Mouse (Mus musculus) ES-E14 (cell line): ENCODE measurements around the gene Sdk2.

Source experiments
- CHD2 ChIP-seq: IDR thresholded peaks from 2 replicates; pipeline ENCODE4 v1.6.1; 2014; ENCODE audit warnings: mild to moderate bottlenecking, low read depth, low read length, inconsistent platforms
- HCFC1 ChIP-seq: IDR thresholded peaks from 2 replicates; pipeline ENCODE4 v1.6.1; 2012; ENCODE audit warnings: low read length, inconsistent platforms, borderline replicate concordance; ENCODE audit not compliant: insufficient read depth
- MAFK ChIP-seq: IDR thresholded peaks from 2 replicates; pipeline ENCODE4 v1.6.1; 2014; ENCODE audit warnings: mild to moderate bottlenecking, low read depth, low read length, inconsistent platforms; ENCODE audit not compliant: insufficient read depth
- ZC3H11A ChIP-seq: IDR thresholded peaks from 2 replicates; pipeline ENCODE4 v1.6.1; 2012; ENCODE audit warnings: low read depth, mild to moderate bottlenecking, inconsistent platforms, low read length, borderline replicate concordance
- ZNF384 ChIP-seq: IDR thresholded peaks from 2 replicates; pipeline ENCODE4 v1.6.1; 2012; ENCODE audit warnings: low read depth, low read length, inconsistent platforms

GRCm38 (mm10) chr11:113730879-113731278, 336.0 kb downstream of the Sdk2 start:
- TF ChIP-seq MAFK (no peak), ZC3H11A (no peak), ZNF384 (no peak), HCFC1 (no peak), CHD2 (no peak)
